Mouse (Mus musculus) hindbrain, embryonic 16.5 days (tissue): Measurements from ENCODE around the gene Rnft1. TPM values are rescaled to one million over a fixed set of nuclear protein-coding genes. Genes with fewer than 3 reads are reported as not detected.
A peak's percentile ranks its signal among the peaks of the same experiment; 100 is the strongest.
"Not testable (repeated sequence)": the region's sequence is repeated elsewhere in the genome, so short reads cannot be mapped to it uniquely, and the experiment has no call there.

Source experiments
- ATAC-seq: fragments of 200-750 bp; cut with Nextera tagmentation; 2 replicates; pipeline ENCODE4 v1.8.0; 2017; ENCODE audit warnings: moderate TSS enrichment, moderate library complexity
- H3K27ac ChIP-seq: fragments of 300-500 bp; sonication (generic); 2 replicates; pipeline ENCODE4 v1.5.1; 2014; ENCODE audit warnings: low read depth, mild to moderate bottlenecking, control low read depth, low read length, moderate library complexity
- H3K27me3 ChIP-seq: fragments of 300-500 bp; sonication (generic); replicated peaks from 2 replicates; pipeline ENCODE4 v1.6.1; 2014; ENCODE audit warnings: low read length; ENCODE audit not compliant: control insufficient read depth, insufficient read depth
- H3K36me3 ChIP-seq: fragments of 300-500 bp; sonication (generic); 2 replicates; pipeline ENCODE4 v1.6.1; 2014; ENCODE audit warnings: mild to moderate bottlenecking, low read length, moderate library complexity, mixed read lengths; ENCODE audit not compliant: control insufficient read depth, insufficient read depth
- H3K4me1 ChIP-seq: fragments of 300-500 bp; sonication (generic); 2 replicates; pipeline ENCODE4 v1.6.1; 2014; ENCODE audit warnings: low read depth, low read length; ENCODE audit not compliant: control insufficient read depth, insufficient read depth
- H3K4me2 ChIP-seq: fragments of 300-500 bp; sonication (generic); 2 replicates; pipeline ENCODE4 v1.6.1; 2014; ENCODE audit warnings: mild to moderate bottlenecking, low read length, control low read depth, moderate library complexity
- H3K4me3 ChIP-seq: fragments of 300-500 bp; sonication (generic); 2 replicates; pipeline ENCODE4 v1.5.1; 2014; ENCODE audit warnings: mild to moderate bottlenecking, low read length, control low read depth, moderate library complexity
- H3K9ac ChIP-seq: fragments of 300-500 bp; sonication (generic); 2 replicates; pipeline ENCODE4 v1.6.1; 2014; ENCODE audit warnings: low read depth, mild to moderate bottlenecking, control low read depth, low read length, moderate library complexity
- H3K9me3 ChIP-seq: fragments of 300-500 bp; sonication (generic); 2 replicates; pipeline ENCODE4 v1.6.1; 2014; ENCODE audit warnings: mild to moderate bottlenecking, low read length, moderate library complexity; ENCODE audit not compliant: control insufficient read depth
- WGBS: fragments of 180-500 bp; shearing (Covaris S2); extraction: QIAGEN DNeasy Blood & Tissue Kit; methylation state at CpG from one replicate; pipeline ENCODE4 v1.1.7; 2014; 5-methylcytosine and 5-hydroxymethylcytosine counted together
- polyA plus RNA-seq: library from polyadenylated mRNA; unstranded; fragments of >200 nt; fragmentation: Nextera tagmentation; extraction: Ambion mirVana; gene quantifications from 2 replicates; pipeline ENCODE4 v1.2.1, GENCODE M21; 2015

The Rnft1 gene
- 18.7 and 21.5 TPM in 2 replicates for polyA plus RNA-seq

DNA sequence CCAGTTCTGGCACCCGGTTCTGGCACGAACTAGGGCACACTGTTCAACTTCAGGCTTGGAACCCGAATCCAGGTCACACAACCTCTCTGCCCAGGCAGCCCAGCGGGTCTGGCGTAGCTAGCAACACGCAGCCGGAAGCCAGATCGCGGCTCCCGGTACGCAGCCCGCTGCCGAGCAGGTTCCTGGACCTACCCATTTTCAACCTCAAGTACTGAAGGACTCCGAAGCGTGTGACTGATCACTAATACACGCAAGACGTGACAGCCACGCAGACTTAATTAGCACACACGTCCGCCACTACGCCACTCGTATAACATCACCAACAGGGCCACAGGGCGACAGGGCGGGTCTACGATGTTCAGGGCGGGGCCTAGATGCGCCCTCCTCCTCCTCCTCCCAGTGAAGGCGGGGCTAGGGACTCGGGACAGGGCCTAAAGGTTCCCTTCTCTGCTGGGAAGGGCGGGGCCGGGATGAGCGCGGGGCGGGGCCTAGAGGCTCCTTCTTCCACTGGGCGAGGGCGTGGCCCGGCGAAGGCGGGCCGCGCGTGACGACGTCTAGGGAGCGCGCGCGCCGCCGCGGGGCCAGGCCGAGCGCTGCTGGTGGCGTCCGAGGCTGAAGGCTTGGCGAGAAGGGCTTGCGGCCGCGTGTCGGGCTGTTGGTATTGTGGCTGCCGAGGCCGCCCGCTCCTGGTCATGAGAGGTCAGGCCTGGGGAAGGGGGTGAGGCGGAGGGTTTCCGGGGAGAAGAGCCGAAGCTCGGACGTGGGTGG is at the start of gene Rnft1:
Gene Rnft1, plus strand, starts transcription at position 557 of the 768 bp plus-strand sequence.
- peak within 1 kb of the TSS; percentile 77 for H3K9ac ChIP-seq
- peak within 1 kb of the TSS; percentile 77 for H3K4me3 ChIP-seq
- H3K9me3 ChIP-seq = no peaks in the 10 kb centered on the region
- no peaks in the 10 kb centered on the region; the same call in 1 of the 2 replicates for H3K36me3 ChIP-seq
- under 1% methylated on average over 68 of the region's 68 CpGs for WGBS
- no peaks in the 10 kb centered on the region for H3K27me3 ChIP-seq
- peaks cover 9% of the 10 kb centered on the region for H3K4me1 ChIP-seq
- peak within 1 kb of the TSS; percentile 85 for H3K4me2 ChIP-seq
- H3K27ac ChIP-seq = peak within 1 kb of the TSS; percentile 86
- ATAC-seq = peak; percentile 98

DNA sequence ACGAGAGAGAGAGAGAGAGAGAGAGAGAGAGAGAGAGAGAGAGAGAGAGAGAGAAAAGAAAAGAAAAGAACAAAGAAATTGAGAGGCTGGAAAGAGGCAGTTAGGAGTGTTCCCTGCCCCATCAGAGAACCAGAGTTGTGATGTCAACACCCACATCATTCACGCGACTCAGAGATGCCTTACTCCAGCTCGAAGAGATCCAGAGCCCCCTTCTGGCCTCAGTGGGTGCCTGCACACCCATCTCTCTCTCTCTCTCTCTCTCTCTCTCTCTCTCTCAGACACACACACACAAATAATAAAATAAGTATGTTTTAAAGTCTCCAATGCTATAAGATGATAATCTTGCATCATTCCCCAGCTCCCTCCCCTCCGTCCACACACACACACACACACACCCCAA is 47.6 kb upstream of the Rnft1 start:
- Histone ChIP-seq H3K9ac (no peak overlapping the region), H3K4me1 (no peaks in the 10 kb centered on the region), H3K27ac (no peak overlapping the region), H3K4me2 (0 out of 2 replicates have a peak overlapping the region, but pooled peaks have one; percentile 6), H3K27me3 (no peaks in the 10 kb centered on the region), H3K36me3 (no peaks in the 10 kb centered on the region), H3K4me3 (no peak overlapping the region), H3K9me3 (no peaks in the 10 kb centered on the region)
- WGBS = 28% methylated on average over 5 of the region's 5 CpGs
- ATAC-seq = 0 out of 2 replicates have a peak, but pooled peaks have one; percentile 42

DNA sequence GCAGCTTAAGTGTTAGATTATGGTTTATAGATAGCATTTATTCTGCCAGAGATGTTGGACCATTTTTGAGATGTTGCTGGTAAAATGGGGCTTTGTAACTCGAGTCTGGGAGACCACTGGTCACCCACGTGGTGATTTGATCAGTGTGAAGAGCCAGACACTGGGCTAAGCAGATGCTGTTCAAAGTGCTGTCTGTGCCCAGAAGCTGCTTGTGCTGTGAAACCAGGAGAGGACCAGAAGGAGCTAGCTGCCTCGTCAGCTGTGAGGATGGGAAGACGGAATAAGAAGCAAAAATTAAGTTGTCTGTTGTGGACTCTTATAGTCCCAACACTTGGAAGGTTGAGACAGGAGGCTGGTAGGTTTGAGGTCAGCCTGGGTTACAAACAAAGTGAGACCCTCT is 46.2 kb upstream of the Rnft1 start:
- no peak for ATAC-seq
- H3K4me1 ChIP-seq = no peaks in the 10 kb centered on the region
- no peak overlapping the region for H3K4me2 ChIP-seq
- 51% methylated on average over 4 of the region's 4 CpGs for WGBS
- H3K9ac ChIP-seq = no peak overlapping the region
- H3K4me3 ChIP-seq = no peak overlapping the region
- H3K36me3 ChIP-seq = no peaks in the 10 kb centered on the region
- H3K9me3 ChIP-seq = no peaks in the 10 kb centered on the region
- H3K27me3 ChIP-seq = no peaks in the 10 kb centered on the region
- no peak overlapping the region for H3K27ac ChIP-seq

DNA sequence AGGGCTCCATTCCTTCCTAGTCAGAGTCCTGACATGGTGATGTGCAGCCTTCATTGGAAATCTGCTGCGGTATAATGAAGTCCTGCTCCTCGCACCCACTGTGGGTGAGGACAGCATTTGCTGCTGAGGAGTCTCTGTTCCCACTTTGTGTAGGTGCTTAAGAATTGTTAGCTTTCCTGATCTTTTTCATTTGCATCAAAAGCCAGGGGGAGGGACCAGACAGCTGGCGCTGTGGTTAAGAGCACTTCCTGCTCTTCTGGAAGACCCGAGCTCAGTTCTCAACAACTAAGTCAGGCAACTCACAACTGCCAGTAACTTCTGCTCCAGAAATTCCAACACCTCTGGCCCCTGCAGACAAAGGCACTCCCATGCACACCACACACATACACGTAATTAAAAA is 43.7 kb upstream of the Rnft1 start:
- Histone ChIP-seq H3K4me2 (no peak overlapping the region), H3K4me1 (no peaks in the 10 kb centered on the region), H3K4me3 (no peak overlapping the region), H3K27me3 (no peaks in the 10 kb centered on the region), H3K9me3 (no peaks in the 10 kb centered on the region), H3K27ac (no peak overlapping the region), H3K9ac (no peak overlapping the region), H3K36me3 (no peaks in the 10 kb centered on the region)
- ATAC-seq = no peak
- 70% methylated on average over 5 of the region's 5 CpGs for WGBS

DNA sequence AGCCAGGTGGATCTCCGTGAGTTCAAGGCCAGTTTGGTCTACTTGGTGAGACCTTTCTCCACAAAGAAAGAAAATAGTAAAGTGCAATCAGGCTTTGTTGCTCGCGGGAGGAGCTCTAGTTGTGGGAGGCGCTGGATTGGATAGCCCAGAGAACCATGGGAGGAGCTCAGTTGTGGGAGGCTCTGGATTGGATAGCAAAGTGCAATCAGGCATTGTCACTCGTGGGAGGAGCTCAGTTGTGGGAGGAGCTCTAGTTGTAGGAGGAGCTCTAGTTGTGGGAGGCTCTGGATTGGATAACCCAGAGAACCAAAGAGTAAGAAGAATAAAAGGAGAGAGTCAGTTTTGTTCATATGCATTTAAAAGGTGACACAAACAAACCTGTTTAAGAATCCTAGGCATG is 30.5 kb upstream of the Rnft1 start:
- Histone ChIP-seq H3K4me1 (no peaks in the 10 kb centered on the region), H3K27ac (no peak overlapping the region), H3K9ac (no peak overlapping the region), H3K27me3 (no peaks in the 10 kb centered on the region), H3K9me3 (no peaks in the 10 kb centered on the region), H3K4me2 (no peak overlapping the region), H3K36me3 (no peaks in the 10 kb centered on the region), H3K4me3 (no peak overlapping the region)
- ATAC-seq = no peak
- 91% methylated on average over 5 of the region's 5 CpGs for WGBS

DNA sequence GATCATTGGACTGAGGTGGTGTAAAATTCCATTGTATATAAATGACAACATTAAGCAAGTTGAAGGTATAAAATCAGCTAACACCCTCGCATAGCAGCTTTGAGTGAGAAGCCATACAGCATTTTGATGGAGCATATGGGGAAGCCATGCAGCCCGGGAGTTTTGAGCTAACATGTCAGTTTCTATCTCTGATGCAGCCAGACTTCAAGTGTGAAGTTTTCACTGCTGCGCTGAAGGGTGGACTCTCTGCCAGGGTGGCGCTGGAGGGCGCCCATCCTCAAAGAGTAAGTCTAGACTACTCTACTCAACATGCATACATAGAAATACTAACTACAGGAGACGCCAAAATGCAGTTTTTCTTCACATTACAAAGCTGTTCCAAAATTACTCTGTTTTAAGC is 26.9 kb upstream of the Rnft1 start:
- WGBS = 86% methylated on average over 6 of the region's 6 CpGs
- no peak overlapping the region for H3K9ac ChIP-seq
- H3K4me1 ChIP-seq = no peaks in the 10 kb centered on the region
- no peak for ATAC-seq
- H3K27ac ChIP-seq = no peak overlapping the region
- H3K4me3 ChIP-seq = no peak overlapping the region
- H3K36me3 ChIP-seq = no peaks in the 10 kb centered on the region
- H3K9me3 ChIP-seq = no peaks in the 10 kb centered on the region
- H3K27me3 ChIP-seq = no peaks in the 10 kb centered on the region
- no peak overlapping the region for H3K4me2 ChIP-seq

DNA sequence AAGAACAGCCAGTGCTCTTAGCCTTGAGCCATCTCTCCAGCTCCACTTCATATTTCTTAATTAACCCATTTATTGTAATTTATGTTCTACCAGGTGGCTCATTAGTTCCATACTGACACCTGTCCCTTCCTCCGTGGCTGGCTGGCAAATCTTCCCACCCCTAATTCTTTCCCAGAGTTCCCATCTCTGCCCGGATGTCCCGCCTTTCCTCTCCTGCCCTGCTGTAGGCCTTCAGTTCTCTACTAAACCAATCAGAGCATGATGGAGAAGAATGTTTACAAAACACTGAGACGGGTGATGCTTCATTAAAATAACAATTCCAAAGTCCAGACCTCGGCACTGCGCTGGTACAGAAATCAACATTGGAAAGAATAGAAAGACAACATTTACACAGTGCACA is 25.6 kb upstream of the Rnft1 start:
- ATAC-seq = no peak
- Histone ChIP-seq H3K9me3 (no peaks in the 10 kb centered on the region), H3K4me1 (no peaks in the 10 kb centered on the region), H3K4me2 (no peak overlapping the region), H3K4me3 (no peak overlapping the region), H3K9ac (no peak overlapping the region), H3K27ac (no peak overlapping the region), H3K36me3 (no peaks in the 10 kb centered on the region), H3K27me3 (no peaks in the 10 kb centered on the region)
- 90% methylated on average over 6 of the region's 6 CpGs for WGBS

DNA sequence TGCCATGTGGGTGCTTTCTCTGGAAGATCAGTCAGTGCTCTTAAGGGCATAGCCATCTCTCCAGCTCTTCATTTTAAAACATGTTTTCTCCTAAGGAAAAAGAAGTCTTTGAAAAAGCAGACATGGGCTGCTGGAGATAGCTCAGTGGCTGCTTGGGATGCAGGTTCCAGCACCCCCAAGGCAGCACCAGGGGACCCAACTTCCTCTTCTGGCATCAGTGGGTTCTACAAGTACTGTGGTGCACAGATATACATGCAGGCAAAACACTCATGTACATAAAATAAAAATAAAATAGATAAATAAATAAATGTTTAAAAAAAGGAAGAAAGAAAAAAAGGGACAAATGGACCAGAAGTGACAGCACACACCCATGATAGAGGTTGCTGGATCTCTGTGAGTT is 21.9 kb upstream of the Rnft1 start:
- H3K4me2 ChIP-seq = no peak overlapping the region

DNA sequence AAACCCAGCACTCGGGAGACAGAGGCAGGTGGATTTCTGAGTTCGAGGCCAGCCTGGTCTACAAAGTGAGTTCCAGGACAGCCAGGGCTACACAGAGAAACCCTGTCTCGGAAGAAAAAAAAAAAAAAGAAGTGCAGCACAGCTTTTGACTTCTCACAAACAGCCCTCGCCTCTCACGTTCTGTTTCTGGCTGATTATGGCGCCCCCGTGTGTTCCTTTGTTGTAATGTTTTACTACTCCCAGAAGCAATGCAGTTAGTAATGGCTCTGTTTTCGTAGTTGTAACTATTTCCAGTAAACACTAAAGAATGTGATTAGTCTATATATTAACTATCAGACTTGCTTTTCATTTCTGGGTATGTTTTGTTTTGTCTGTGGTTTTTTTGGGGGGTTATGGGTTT is 20.2 kb upstream of the Rnft1 start:
- not testable (repeated sequence) for H3K9ac ChIP-seq, H3K4me1 ChIP-seq, H3K36me3 ChIP-seq, H3K4me3 ChIP-seq, H3K9me3 ChIP-seq, ATAC-seq, H3K27me3 ChIP-seq, H3K4me2 ChIP-seq, H3K27ac ChIP-seq
- WGBS = 15% methylated on average over 8 of the region's 8 CpGs

More for the DNA sequence above, 21.9 kb upstream of the Rnft1 start:
- Histone ChIP-seq H3K36me3 (no peaks in the 10 kb centered on the region), H3K4me3 (no peak overlapping the region), H3K27me3 (no peaks in the 10 kb centered on the region), H3K27ac (no peak overlapping the region), H3K4me1 (no peaks in the 10 kb centered on the region), H3K9ac (no peak overlapping the region), H3K9me3 (no peaks in the 10 kb centered on the region)
- ATAC-seq = no peak
